Mouse (Mus musculus): ENCODE data around the gene Morn5. TPM values are rescaled to one million over a fixed set of nuclear protein-coding genes. Genes with fewer than 3 reads are reported as not detected.

Gene Morn5
- not detected in 2 replicates for polyA plus RNA-seq (2015; fragmentation: Nextera tagmentation; extraction: Ambion mirVana)

DNA sequence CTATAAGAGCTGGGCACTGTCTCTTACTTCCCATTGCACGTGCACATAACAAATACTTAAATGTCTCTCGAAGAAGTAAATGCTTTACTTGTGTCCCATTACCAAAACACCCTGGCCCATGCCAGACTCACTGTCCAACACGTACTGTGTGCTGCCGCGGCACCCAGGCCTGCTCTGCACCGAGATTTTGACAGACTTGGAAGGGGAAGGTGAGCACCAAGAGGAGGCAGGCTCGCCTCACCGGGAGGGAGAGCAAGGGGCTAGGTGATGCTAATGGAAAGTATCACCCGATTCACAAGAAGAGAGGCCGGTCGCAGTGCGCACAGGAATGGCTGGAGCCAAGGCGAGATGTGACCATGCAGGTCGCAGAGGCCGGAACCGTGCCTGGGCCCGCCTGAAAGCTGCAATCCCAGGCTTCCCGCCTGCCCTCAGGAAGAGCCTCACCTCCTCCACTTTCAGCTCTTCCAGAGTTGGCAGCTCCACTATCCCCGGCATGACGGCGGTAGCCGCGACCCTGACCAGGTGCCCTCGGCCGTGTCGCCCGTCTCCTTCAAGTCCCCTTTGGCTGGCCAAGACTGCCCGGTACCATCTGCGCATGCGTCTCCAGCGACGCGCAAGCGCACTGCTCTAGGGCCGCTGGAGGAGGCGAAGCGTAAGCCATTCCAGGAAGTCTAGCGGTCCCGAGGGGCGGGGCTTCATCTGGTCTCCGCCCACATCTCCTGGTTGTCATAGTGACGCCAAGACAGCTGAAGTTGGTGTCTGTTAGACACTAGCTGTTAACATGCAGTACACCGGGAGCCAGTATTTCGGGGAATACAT, at the start of gene Morn5, which contains the start of gene Ndufa8:
Gene Morn5 (plus strand): TSS at position 711 of the 819 bp plus-strand sequence.
Gene Ndufa8 (minus strand): TSS at position 659 of the 819 bp plus-strand sequence.
- peak within 1 kb of the TSS; percentile 70 for H3K4me2 ChIP-seq (replicated peaks; ENCODE audit: low read depth)
- no peaks in the 10 kb centered on the region for H3K9me3 ChIP-seq (ENCODE audit: control insufficient read depth, low read length)
- H3K27ac ChIP-seq (replicated peaks), result peak within 1 kb of the TSS; percentile 73
- H3K36me3 ChIP-seq (ENCODE audit: control insufficient read depth, insufficient read depth, low read length), result no peaks in the 10 kb centered on the region
- H3K27me3 ChIP-seq (ENCODE audit: control insufficient read depth, insufficient read depth, low read length), result no peaks in the 10 kb centered on the region
- DNase-seq (ENCODE audit: low spot score), result peak; percentile 97
- peak; percentile 96 for ATAC-seq (ENCODE audit: low FRiP score, low TSS enrichment)
- H3K4me1 ChIP-seq (replicated peaks; ENCODE audit: control insufficient read depth, insufficient read depth), result peaks cover 3% of the 10 kb centered on the region; the same call in 1 of the 2 replicates
- peak within 1 kb of the TSS; percentile 88 for H3K9ac ChIP-seq (ENCODE audit: low read length)
- TF ChIP-seq CTCF (IDR thresholded peaks at IDR 0.05; ENCODE audit: low read depth), result no peak
- TF ChIP-seq EP300 (optimal IDR thresholded peaks at IDR 0.05), result no peak
- WGBS, result under 1% methylated on average over 44 of the region's 44 CpGs
- H3K4me3 ChIP-seq (ENCODE audit: low read depth, low read length), result peak within 1 kb of the TSS; percentile 72

- ATAC-seq (ENCODE audit: low FRiP score, low TSS enrichment) (no peak), DNase-seq (ENCODE audit: low spot score) (no peak)
- H3K36me3 ChIP-seq (ENCODE audit: control insufficient read depth, insufficient read depth, low read length), result no peaks in the 10 kb centered on the region
- H3K4me3 ChIP-seq (ENCODE audit: low read depth, low read length), result no peak overlapping the region
- no peaks in the 10 kb centered on the region for H3K4me1 ChIP-seq (replicated peaks; ENCODE audit: control insufficient read depth, insufficient read depth)
- WGBS, result 21% methylated on average over 1 of the region's 1 CpGs
- no peaks in the 10 kb centered on the region for H3K27me3 ChIP-seq (ENCODE audit: control insufficient read depth, insufficient read depth, low read length)
- no peak for TF ChIP-seq CTCF (IDR thresholded peaks at IDR 0.05; ENCODE audit: low read depth)
- no peak for TF ChIP-seq EP300 (optimal IDR thresholded peaks at IDR 0.05)
- H3K27ac ChIP-seq (replicated peaks), result no peak overlapping the region
- no peaks in the 10 kb centered on the region for H3K9me3 ChIP-seq (ENCODE audit: control insufficient read depth, low read length)
- no peak overlapping the region for H3K9ac ChIP-seq (ENCODE audit: low read length)
- H3K4me2 ChIP-seq (replicated peaks; ENCODE audit: low read depth), result no peak overlapping the region
These were observed 48.9 kb upstream of the Morn5 start for GRCm38 (mm10) chr2:36000390-36000789.

DNA sequence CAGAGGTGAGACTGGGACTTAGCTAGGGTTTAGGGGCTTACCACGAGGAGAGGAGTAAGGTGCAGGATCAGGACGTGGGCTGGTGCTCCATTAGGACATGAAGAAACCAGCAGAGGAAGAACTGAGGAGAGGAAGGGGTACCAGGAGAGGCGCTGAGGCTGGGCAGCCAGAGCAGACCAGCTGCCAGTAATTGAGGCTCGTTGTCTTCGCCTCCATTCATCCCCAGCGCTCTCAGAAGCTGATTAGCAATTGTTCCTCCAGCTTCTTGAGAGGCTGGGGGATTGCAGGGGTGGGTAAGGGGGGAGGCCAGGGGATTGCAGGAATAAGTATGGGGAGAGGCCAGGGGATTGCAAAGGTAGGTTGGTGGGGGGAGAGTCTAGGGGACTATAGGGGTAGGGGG, 47.1 kb upstream of the Morn5 start:
- H3K36me3 ChIP-seq (ENCODE audit: control insufficient read depth, insufficient read depth, low read length), result no peaks in the 10 kb centered on the region
- no peaks in the 10 kb centered on the region for H3K27me3 ChIP-seq (ENCODE audit: control insufficient read depth, insufficient read depth, low read length)
- DNase-seq (ENCODE audit: low spot score) (no peak), ATAC-seq (ENCODE audit: low FRiP score, low TSS enrichment) (no peak)
- 43% methylated on average over 6 of the region's 6 CpGs for WGBS
- H3K9me3 ChIP-seq (ENCODE audit: control insufficient read depth, low read length), result no peaks in the 10 kb centered on the region
- no peak overlapping the region for H3K9ac ChIP-seq (ENCODE audit: low read length)
- TF ChIP-seq EP300 (optimal IDR thresholded peaks at IDR 0.05), result no peak
- no peak overlapping the region for H3K27ac ChIP-seq (replicated peaks)
- H3K4me2 ChIP-seq (replicated peaks; ENCODE audit: low read depth), result no peak overlapping the region
- H3K4me3 ChIP-seq (ENCODE audit: low read depth, low read length), result no peak overlapping the region
- no peaks in the 10 kb centered on the region for H3K4me1 ChIP-seq (replicated peaks; ENCODE audit: control insufficient read depth, insufficient read depth)

DNA sequence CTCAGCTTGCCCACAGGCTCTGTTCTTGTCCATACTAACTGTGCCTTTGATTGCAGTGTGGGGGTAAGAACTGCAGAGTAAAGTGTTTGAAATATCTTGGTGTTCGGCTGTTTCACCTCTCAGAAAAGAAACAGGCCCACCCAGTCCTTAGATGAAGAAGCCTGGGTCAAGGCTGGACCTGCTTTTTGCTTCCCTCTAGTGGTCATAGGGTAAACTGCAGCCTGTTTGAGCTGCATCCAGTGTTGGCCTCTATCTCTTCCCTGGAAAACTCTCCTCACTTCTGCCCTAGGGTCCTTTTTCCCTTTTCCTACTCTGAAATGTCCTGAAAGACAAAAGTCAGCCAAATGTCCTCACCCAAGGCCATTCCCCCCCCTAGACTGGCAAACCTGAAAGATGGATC, 41.2 kb upstream of the Morn5 start:
- no peak overlapping the region for H3K9ac ChIP-seq (ENCODE audit: low read length)
- peaks cover 4% of the 10 kb centered on the region; the same call in 1 of the 2 replicates for H3K4me1 ChIP-seq (replicated peaks; ENCODE audit: control insufficient read depth, insufficient read depth)
- H3K27me3 ChIP-seq (ENCODE audit: control insufficient read depth, insufficient read depth, low read length), result 0 out of 2 replicates have a peak, but pooled peaks cover 3% of the 10 kb centered on the region
- no peaks in the 10 kb centered on the region for H3K36me3 ChIP-seq (ENCODE audit: control insufficient read depth, insufficient read depth, low read length)
- DNase-seq (ENCODE audit: low spot score) (peak; percentile 38), ATAC-seq (ENCODE audit: low FRiP score, low TSS enrichment) (no peak)
- no peaks in the 10 kb centered on the region for H3K9me3 ChIP-seq (ENCODE audit: control insufficient read depth, low read length)
- H3K27ac ChIP-seq (replicated peaks), result no peak overlapping the region
- 21% methylated on average over 1 of the region's 1 CpGs for WGBS
- TF ChIP-seq EP300 (optimal IDR thresholded peaks at IDR 0.05), result no peak
- peak; percentile 88 for TF ChIP-seq CTCF (IDR thresholded peaks at IDR 0.05; ENCODE audit: low read depth)
- H3K4me2 ChIP-seq (replicated peaks; ENCODE audit: low read depth), result no peak overlapping the region
- H3K4me3 ChIP-seq (ENCODE audit: low read depth, low read length), result no peak overlapping the region

GRCm38 (mm10) chr2:36009386-36009785, 39.9 kb upstream of the Morn5 start:
- no peak for ATAC-seq (ENCODE audit: low FRiP score, low TSS enrichment)
- peak; percentile 81 for DNase-seq (ENCODE audit: low spot score)
- no peaks in the 10 kb centered on the region for H3K9me3 ChIP-seq (ENCODE audit: control insufficient read depth, low read length)
- no peak overlapping the region for H3K4me2 ChIP-seq (replicated peaks; ENCODE audit: low read depth)
- TF ChIP-seq CTCF (IDR thresholded peaks at IDR 0.05; ENCODE audit: low read depth) (peak; percentile 91), EP300 (optimal IDR thresholded peaks at IDR 0.05) (no peak)
- no peaks in the 10 kb centered on the region for H3K36me3 ChIP-seq (ENCODE audit: control insufficient read depth, insufficient read depth, low read length)
- H3K4me3 ChIP-seq (ENCODE audit: low read depth, low read length), result no peak overlapping the region
- WGBS, result 25% methylated on average over 4 of the region's 4 CpGs
- no peak overlapping the region for H3K27ac ChIP-seq (replicated peaks)
- 0 out of 2 replicates have a peak, but pooled peaks cover 3% of the 10 kb centered on the region for H3K27me3 ChIP-seq (ENCODE audit: control insufficient read depth, insufficient read depth, low read length)
- H3K9ac ChIP-seq (ENCODE audit: low read length), result no peak overlapping the region
- H3K4me1 ChIP-seq (replicated peaks; ENCODE audit: control insufficient read depth, insufficient read depth), result peaks cover 4% of the 10 kb centered on the region; the same call in 1 of the 2 replicates

DNA sequence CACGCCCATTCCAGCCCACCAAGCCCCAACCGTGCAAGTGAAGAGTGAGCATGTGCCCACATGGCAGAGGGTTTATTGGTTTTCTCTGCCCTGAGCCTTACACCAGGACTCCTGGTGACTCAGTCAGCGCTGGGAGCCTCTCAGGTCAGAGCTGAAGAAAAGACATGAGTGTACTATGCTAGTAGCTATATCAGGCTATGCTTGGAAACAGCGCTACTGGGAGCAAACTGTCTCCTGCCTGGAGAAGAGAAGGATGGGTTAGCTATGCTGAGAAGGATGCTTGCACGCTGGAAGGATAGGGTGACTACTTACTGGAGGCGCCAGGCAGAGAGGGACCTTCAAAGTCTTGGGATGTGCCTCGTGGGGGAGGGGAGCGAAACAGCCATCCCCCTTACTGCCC, 38.7 kb upstream of the Morn5 start:
- 56% methylated on average over 8 of the region's 8 CpGs for WGBS
- no peaks in the 10 kb centered on the region for H3K36me3 ChIP-seq (ENCODE audit: control insufficient read depth, insufficient read depth, low read length)
- H3K4me1 ChIP-seq (replicated peaks; ENCODE audit: control insufficient read depth, insufficient read depth), result peaks cover 4% of the 10 kb centered on the region; the same call in 1 of the 2 replicates
- no peak overlapping the region; the same call in 1 of the 2 replicates for H3K4me2 ChIP-seq (replicated peaks; ENCODE audit: low read depth)
- DNase-seq (ENCODE audit: low spot score) (no peak), ATAC-seq (ENCODE audit: low FRiP score, low TSS enrichment) (no peak)
- no peak overlapping the region for H3K27ac ChIP-seq (replicated peaks)
- H3K27me3 ChIP-seq (ENCODE audit: control insufficient read depth, insufficient read depth, low read length), result 0 out of 2 replicates have a peak, but pooled peaks cover 3% of the 10 kb centered on the region
- H3K9ac ChIP-seq (ENCODE audit: low read length), result no peak overlapping the region
- H3K9me3 ChIP-seq (ENCODE audit: control insufficient read depth, low read length), result no peaks in the 10 kb centered on the region
- TF ChIP-seq EP300 (optimal IDR thresholded peaks at IDR 0.05) (no peak), CTCF (IDR thresholded peaks at IDR 0.05; ENCODE audit: low read depth) (no peak)
- H3K4me3 ChIP-seq (ENCODE audit: low read depth, low read length), result peak overlapping the region; percentile 40; the same call in 1 of the 2 replicates
